Mouse (Mus musculus): ENCODE measurements at regions not wholly inside any gene's neighbourhood (a gene's known extent, or its start where the extent isn't known, plus 50 kb on each side); places are given as distances from the start of the nearest gene placed in this dataset.

DNA sequence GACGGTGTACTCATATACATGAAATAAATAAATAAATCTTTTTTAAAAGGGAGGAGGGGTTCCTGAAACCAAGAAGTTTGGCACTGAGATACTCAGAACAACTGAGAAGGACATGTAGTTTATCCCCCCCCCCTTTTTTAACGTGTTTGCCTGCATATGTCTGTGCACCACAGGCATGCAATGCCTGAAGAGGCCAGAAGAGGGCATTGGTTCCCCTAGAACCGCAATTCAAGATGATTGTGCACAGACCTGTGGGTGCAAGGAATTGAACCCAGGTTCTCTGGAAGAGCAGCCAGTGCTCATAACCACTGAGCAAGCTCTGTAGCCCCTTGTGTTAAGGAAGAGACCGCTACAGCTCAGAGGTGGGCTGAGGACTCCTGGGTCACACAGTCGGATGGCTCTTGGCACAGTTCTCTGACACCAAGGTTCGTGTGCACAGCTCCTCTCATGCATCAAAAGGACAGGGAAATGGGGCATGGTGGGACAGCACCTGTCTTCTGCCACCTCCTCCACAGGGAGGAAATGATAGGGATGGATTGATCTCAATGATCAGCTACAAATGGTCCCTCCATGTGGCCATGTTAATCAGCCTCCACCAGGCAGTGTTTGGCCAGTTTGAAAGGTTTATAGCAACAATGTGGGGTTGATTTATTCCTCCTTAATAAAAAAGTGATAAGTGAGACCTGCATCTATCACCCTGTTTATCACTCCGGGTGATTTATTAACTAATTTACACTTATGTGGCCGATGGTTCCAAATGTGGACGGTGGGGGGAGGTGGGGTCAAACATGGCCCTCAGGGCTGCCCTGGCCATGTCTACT, 58.5 kb upstream of the Top1 start:
- Histone ChIP-seq H3K27ac (ENCODE audit: control insufficient read depth, insufficient read depth, low read length) (no peak overlapping the region), H3K36me3 (ENCODE audit: control insufficient read depth, insufficient read depth, low read length) (no peaks in the 10 kb centered on the region), H3K27me3 (ENCODE audit: control insufficient read depth, insufficient read depth, low read length) (no peaks in the 10 kb centered on the region), H3K4me3 (ENCODE audit: control insufficient read depth, insufficient read depth, low read length) (no peak overlapping the region), H3K4me1 (replicated peaks; ENCODE audit: control insufficient read depth, insufficient read depth, low read length) (no peaks in the 10 kb centered on the region)
- WGBS = 75% methylated on average over 9 of the region's 9 CpGs
- TF ChIP-seq POLR2A (IDR thresholded peaks at IDR 0.05; ENCODE audit: control insufficient read depth, extremely low read depth, insufficient read depth, low read length, poor library complexity) (no peak), CTCF (IDR thresholded peaks at IDR 0.05; ENCODE audit: borderline replicate concordance, control insufficient read depth, extremely low read depth, insufficient read depth, low read length, poor library complexity) (no peak; the same call in 1 of the 2 replicates)
- no peak for DNase-seq

DNA sequence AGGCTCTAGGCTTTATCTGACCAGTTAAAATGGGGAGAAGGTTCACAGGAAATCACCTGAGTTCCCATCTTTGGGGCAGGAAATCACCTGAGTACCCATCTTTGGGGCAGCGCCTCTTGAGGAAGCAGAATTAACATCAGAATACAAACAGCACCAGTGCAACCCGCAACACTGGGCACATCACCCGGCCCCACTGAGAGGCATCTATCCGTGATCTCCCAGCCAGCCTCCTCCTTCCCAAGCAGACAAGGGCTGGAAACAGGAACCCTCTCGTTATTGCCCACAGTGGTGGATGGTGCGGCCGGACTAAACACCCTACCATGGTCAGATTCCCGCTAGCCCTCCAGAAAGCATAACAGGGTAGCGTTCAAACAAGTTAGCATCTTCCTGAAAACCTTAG, 57.3 kb upstream of the Top1 start:
- no peaks in the 10 kb centered on the region for H3K36me3 ChIP-seq (ENCODE audit: control insufficient read depth, insufficient read depth, low read length)
- H3K4me3 ChIP-seq (ENCODE audit: control insufficient read depth, insufficient read depth, low read length) = no peak overlapping the region
- DNase-seq = no peak
- H3K27ac ChIP-seq (ENCODE audit: control insufficient read depth, insufficient read depth, low read length) = no peak overlapping the region
- H3K4me1 ChIP-seq (replicated peaks; ENCODE audit: control insufficient read depth, insufficient read depth, low read length) = no peaks in the 10 kb centered on the region
- TF ChIP-seq POLR2A (IDR thresholded peaks at IDR 0.05; ENCODE audit: control insufficient read depth, extremely low read depth, insufficient read depth, low read length, poor library complexity) = no peak
- TF ChIP-seq CTCF (IDR thresholded peaks at IDR 0.05; ENCODE audit: borderline replicate concordance, control insufficient read depth, extremely low read depth, insufficient read depth, low read length, poor library complexity) = no peak
- whole genome bisulfite sequencing = 80% methylated on average over 9 of the region's 9 CpGs
- no peaks in the 10 kb centered on the region for H3K27me3 ChIP-seq (ENCODE audit: control insufficient read depth, insufficient read depth, low read length)

DNA sequence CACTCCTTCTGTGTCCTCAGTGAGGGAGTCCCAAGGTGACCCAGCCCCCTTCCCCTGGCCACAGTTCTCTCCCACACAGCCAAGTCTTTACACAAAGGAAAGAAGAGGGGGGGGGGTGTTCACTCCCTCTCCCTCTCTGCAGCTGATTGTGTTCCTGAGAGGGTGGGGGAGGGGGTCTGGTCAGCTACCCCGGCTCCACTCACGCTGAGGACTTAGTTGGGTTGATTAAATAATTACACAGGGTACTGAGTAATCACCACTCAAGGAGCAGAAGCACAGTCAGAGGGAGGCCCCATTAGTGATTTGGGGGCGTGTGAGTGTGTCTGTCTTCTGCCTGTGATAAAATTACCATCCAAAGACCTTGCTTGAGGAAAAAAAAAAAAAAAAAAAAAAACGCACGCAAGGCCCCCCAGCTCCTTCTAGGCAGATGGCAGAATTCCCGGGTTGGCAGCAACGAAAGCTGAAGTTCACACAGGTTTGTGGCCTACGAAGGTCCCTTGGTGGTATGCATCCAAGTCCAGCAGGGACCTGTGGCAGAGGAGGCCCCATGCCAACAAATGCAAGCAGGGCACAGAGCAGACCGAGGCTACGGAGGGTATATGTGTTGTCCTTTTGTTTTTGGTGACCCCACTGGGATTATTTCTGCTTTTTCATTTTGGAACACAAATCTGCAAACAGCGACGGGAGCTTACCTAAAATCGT, 55.3 kb upstream of the Top1 start:
- H3K4me3 ChIP-seq (ENCODE audit: control insufficient read depth, insufficient read depth, low read length) = no peak overlapping the region
- TF ChIP-seq POLR2A (IDR thresholded peaks at IDR 0.05; ENCODE audit: control insufficient read depth, extremely low read depth, insufficient read depth, low read length, poor library complexity) (no peak), CTCF (IDR thresholded peaks at IDR 0.05; ENCODE audit: borderline replicate concordance, control insufficient read depth, extremely low read depth, insufficient read depth, low read length, poor library complexity) (no peak)
- no peaks in the 10 kb centered on the region for H3K4me1 ChIP-seq (replicated peaks; ENCODE audit: control insufficient read depth, insufficient read depth, low read length)
- no peak for DNase-seq
- 77% methylated on average over 13 of the region's 13 CpGs for WGBS
- no peaks in the 10 kb centered on the region for H3K36me3 ChIP-seq (ENCODE audit: control insufficient read depth, insufficient read depth, low read length)
- H3K27ac ChIP-seq (ENCODE audit: control insufficient read depth, insufficient read depth, low read length) = no peak overlapping the region
- H3K27me3 ChIP-seq (ENCODE audit: control insufficient read depth, insufficient read depth, low read length) = no peaks in the 10 kb centered on the region

DNA sequence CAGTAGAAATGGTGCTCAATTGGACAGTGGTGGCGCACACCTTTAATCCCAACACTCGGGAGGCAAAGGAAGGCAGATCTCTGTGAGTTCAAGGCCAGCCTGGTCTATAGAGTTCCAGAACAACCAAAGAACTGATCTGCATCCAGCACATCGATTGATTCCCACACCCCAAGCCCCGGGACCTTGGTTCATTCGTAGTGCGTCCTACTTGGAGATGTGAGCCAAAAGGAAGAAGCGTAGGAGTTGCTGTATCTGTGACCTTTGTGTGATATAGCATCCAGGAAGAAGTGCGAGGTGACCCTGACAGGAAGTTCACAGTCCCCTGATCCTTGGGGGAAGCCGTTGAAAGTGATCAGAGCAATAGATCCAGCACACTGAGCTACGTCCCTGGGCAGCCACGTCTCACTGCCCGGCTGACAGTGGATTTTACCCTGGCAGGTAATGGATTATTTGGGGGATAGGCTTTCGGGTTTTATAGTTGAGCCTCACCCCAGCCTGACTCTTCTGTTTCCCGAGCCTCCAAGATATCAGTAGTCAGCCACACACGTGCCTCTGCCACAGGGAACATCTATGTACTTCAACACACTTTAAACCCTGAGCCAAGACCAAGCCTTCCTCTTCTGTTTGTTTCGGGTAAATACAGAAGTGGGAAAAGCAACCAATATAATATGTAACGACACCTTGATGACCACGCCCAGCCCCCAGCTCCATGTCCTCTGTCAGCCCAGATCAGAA, 54.1 kb upstream of the Top1 start:
- DNase-seq = no peak
- Histone ChIP-seq H3K36me3 (ENCODE audit: control insufficient read depth, insufficient read depth, low read length) (no peaks in the 10 kb centered on the region), H3K27ac (ENCODE audit: control insufficient read depth, insufficient read depth, low read length) (no peak overlapping the region), H3K27me3 (ENCODE audit: control insufficient read depth, insufficient read depth, low read length) (no peaks in the 10 kb centered on the region), H3K4me1 (replicated peaks; ENCODE audit: control insufficient read depth, insufficient read depth, low read length) (no peaks in the 10 kb centered on the region), H3K4me3 (ENCODE audit: control insufficient read depth, insufficient read depth, low read length) (no peak overlapping the region)
- no peak for TF ChIP-seq CTCF (IDR thresholded peaks at IDR 0.05; ENCODE audit: borderline replicate concordance, control insufficient read depth, extremely low read depth, insufficient read depth, low read length, poor library complexity)
- TF ChIP-seq POLR2A (IDR thresholded peaks at IDR 0.05; ENCODE audit: control insufficient read depth, extremely low read depth, insufficient read depth, low read length, poor library complexity) = no peak
- WGBS = 82% methylated on average over 18 of the region's 18 CpGs

DNA sequence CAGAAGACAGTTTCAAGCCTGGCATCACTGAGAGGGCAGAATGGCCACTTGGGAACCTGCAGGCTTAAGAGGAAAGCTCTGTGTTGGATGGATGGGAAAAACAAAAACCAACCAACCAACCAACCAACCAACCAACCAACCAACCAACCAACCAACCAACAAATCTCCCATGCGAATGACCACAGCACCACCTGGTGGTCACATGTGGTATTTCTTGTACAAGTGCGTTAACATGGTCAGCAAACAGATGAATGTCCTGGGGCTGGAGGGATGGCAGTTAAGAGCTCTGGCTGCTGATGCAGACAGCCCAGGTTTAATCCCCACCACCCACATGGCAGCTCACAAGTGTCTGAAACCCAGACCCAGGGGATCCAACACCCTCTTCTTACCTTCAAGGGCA, 52.7 kb upstream of the Top1 start:
- H3K27me3 ChIP-seq (ENCODE audit: control insufficient read depth, insufficient read depth, low read length) = no peaks in the 10 kb centered on the region
- H3K4me1 ChIP-seq (replicated peaks; ENCODE audit: control insufficient read depth, insufficient read depth, low read length) = no peaks in the 10 kb centered on the region
- peak; percentile 72 for DNase-seq
- H3K36me3 ChIP-seq (ENCODE audit: control insufficient read depth, insufficient read depth, low read length) = no peaks in the 10 kb centered on the region
- H3K27ac ChIP-seq (ENCODE audit: control insufficient read depth, insufficient read depth, low read length) = no peak overlapping the region
- H3K4me3 ChIP-seq (ENCODE audit: control insufficient read depth, insufficient read depth, low read length) = no peak overlapping the region
- no peak; the same call in 1 of the 2 replicates for TF ChIP-seq CTCF (IDR thresholded peaks at IDR 0.05; ENCODE audit: borderline replicate concordance, control insufficient read depth, extremely low read depth, insufficient read depth, low read length, poor library complexity)
- TF ChIP-seq POLR2A (IDR thresholded peaks at IDR 0.05; ENCODE audit: control insufficient read depth, extremely low read depth, insufficient read depth, low read length, poor library complexity) = no peak
- 7% methylated on average over 2 of the region's 2 CpGs for WGBS

All from thymus, adult 2 months (tissue).